Mouse (Mus musculus) intestine, embryonic 14.5 days (tissue): ENCODE data around the gene Mecr. TPM values are rescaled to one million over a fixed set of nuclear protein-coding genes. Genes with fewer than 3 reads are reported as not detected.

Experiments
- ATAC-seq: fragments of 200-750 bp; cut with Nextera tagmentation; replicated peaks from 2 replicates; pipeline ENCODE4 v1.8.0; 2017; ENCODE audit warnings: low read depth, moderate number of reproducible peaks, moderate TSS enrichment, moderate library complexity; ENCODE audit not compliant: low FRiP score, low TSS enrichment
- DNase-seq: peaks from one replicate; pipeline ENCODE4 v3.0.0-alpha.2; 2018; ENCODE audit warnings: low spot score
- H3K27ac ChIP-seq: fragments of 300-500 bp; sonication (generic); 2 replicates; pipeline ENCODE4 v1.5.1; 2014; ENCODE audit warnings: low read depth, mild to moderate bottlenecking, control low read depth
- H3K27me3 ChIP-seq: fragments of 300-500 bp; sonication (generic); replicated peaks from 2 replicates; pipeline ENCODE4 v1.6.1; 2014; ENCODE audit warnings: low read length, control low read depth; ENCODE audit not compliant: control insufficient read depth, insufficient read depth
- H3K36me3 ChIP-seq: fragments of 300-500 bp; sonication (generic); 2 replicates; pipeline ENCODE4 v1.6.1; 2014; ENCODE audit warnings: low read length, control low read depth; ENCODE audit not compliant: control insufficient read depth, insufficient read depth
- H3K4me1 ChIP-seq: fragments of 300-500 bp; sonication (generic); replicated peaks from 2 replicates; pipeline ENCODE4 v1.6.1; 2014; ENCODE audit warnings: low read length, control low read depth, mixed read lengths; ENCODE audit not compliant: control insufficient read depth, insufficient read depth
- H3K4me2 ChIP-seq: fragments of 300-500 bp; sonication (generic); 2 replicates; pipeline ENCODE4 v1.6.1; 2014; ENCODE audit warnings: low read length
- H3K4me3 ChIP-seq: fragments of 300-500 bp; sonication (generic); 2 replicates; pipeline ENCODE4 v1.5.1; 2014; ENCODE audit warnings: low read depth, low read length, control low read depth, mixed read lengths
- H3K9ac ChIP-seq: fragments of 300-500 bp; sonication (generic); 2 replicates; pipeline ENCODE4 v1.6.1; 2014; ENCODE audit warnings: mild to moderate bottlenecking, low read length
- H3K9me3 ChIP-seq: fragments of 300-500 bp; sonication (generic); 2 replicates; pipeline ENCODE4 v1.6.1; 2016; ENCODE audit warnings: low read length, control low read depth; ENCODE audit not compliant: control insufficient read depth
- WGBS: fragments of 180-500 bp; shearing (Covaris S2); extraction: QIAGEN DNeasy Blood & Tissue Kit; methylation state at CpG from one replicate; pipeline ENCODE4 v1.1.7; 2014; 5-methylcytosine and 5-hydroxymethylcytosine counted together
- polyA plus RNA-seq: library from polyadenylated mRNA; unstranded; fragments of >200 nt; fragmentation: Nextera tagmentation; extraction: Ambion mirVana; gene quantifications from 2 replicates; pipeline ENCODE4 v1.2.1, GENCODE M21; 2014

The Mecr gene
- polyA plus RNA-seq, 1 experiment from 2014 or later = 59.3 TPM

DNA sequence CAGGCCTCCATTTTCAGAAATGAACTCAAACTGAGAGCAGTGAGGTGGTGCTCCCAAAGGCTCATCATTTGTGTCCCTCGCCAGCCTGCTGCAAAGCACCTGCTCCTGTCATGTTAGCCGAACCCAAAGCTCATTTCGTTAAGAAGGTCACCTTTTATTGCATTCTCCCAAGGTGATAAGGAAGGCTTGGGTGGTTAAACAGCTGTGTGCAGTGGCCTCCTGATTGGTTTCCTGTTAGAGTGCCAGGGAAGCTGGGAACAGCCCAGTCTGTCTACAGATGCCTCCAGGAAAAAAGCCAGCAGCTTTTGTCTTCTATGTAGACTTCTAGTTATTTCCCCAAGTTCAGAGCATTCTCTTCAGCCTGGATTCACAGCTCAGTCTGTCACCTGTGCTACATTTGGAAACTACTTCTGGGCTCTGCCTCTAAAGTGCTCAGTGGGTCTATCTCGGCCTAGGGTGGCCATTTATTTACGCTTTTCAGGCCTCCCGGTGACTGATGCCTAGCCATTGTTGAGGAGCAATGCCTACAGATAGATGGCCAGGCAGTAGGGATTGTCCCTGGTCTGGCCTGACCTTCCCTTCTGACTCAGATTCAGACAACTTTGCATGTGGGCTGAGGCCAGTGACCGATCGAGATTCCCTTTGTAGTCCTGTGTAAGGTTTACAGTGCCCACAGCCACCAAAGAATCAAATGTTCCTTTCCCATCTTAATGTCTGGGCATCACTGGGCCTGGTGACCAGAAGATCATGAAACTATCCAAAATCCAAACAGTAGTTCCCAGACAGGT lies 2.9 kb downstream of the Mecr start:
- Histone ChIP-seq H3K36me3 (0 out of 2 replicates have a peak, but pooled peaks cover 7% of the 10 kb centered on the region), H3K4me3 (no peak overlapping the region), H3K9me3 (no peaks in the 10 kb centered on the region), H3K9ac (no peak overlapping the region), H3K4me2 (no peak overlapping the region), H3K27ac (no peak overlapping the region), H3K4me1 (peaks cover 10% of the 10 kb centered on the region), H3K27me3 (0 out of 2 replicates have a peak, but pooled peaks cover 3% of the 10 kb centered on the region)
- WGBS = 69% methylated on average over 8 of the region's 8 CpGs
- DNase-seq = no peak
- ATAC-seq = no peak

DNA sequence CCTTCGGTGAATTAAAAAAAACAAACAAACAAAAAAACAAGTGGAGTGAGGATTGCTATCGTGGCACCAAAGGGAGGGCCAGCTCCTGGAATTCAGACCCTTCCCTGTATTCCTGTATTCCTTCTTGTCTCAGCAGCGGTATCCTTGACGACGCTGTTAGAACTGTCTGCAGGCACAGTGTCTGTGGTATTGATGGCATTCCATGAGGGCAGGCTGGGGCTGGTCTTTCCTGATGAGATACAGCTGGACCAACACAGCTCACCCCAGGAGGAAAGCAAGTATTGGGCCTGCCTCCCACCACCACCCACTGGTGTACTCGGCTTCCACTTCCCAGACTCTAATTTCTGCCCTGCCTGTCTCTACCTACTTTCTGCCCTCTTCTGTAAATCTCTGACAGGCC lies 4.8 kb downstream of the Mecr start:
- H3K27ac ChIP-seq = no peak overlapping the region
- no peaks in the 10 kb centered on the region for H3K9me3 ChIP-seq
- ATAC-seq (no peak), DNase-seq (no peak)
- H3K4me2 ChIP-seq = no peak overlapping the region
- no peak overlapping the region for H3K9ac ChIP-seq
- WGBS = 63% methylated on average over 6 of the region's 6 CpGs
- no peak overlapping the region for H3K4me3 ChIP-seq
- 0 out of 2 replicates have a peak, but pooled peaks cover 7% of the 10 kb centered on the region for H3K36me3 ChIP-seq
- H3K27me3 ChIP-seq = no peaks in the 10 kb centered on the region
- H3K4me1 ChIP-seq = peaks cover 10% of the 10 kb centered on the region

DNA sequence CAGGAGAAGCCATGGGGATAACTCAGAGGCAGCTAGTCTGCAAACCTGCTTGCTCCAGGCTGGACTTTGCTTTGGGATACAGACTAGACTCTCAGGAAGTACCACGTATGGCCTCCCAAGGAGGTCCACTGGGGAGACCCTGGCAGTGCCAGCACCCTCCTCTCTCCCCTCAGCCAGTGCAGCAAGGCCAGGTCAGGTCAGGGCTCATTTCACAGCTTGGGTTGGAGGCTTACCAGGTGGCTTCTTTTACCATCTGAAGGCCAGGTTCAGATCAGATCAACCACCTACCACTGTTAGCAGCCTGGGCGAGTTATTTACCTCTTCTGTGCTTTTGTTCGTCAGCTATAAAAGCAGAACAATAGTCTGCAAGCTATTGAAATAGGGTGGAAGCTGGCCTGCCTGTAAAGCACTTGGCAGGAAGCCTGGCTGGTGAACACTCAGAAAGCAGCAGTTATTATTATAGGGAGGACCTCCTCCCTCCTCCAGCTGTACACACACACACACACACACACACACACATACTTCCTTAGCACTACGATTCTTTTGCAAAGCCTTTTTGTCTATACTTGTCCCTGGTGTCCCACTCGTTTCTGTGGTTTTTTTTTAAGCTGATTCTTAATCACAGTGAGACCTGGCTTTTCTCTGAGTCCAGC lies 6.8 kb downstream of the Mecr start:
- H3K4me1 ChIP-seq = no peaks in the 10 kb centered on the region
- 0 out of 2 replicates have a peak, but pooled peaks cover 7% of the 10 kb centered on the region for H3K36me3 ChIP-seq
- 50% methylated on average over 5 of the region's 5 CpGs for WGBS
- no peak for ATAC-seq
- DNase-seq = no peak
- H3K4me2 ChIP-seq = no peak overlapping the region
- no peaks in the 10 kb centered on the region for H3K27me3 ChIP-seq
- no peak overlapping the region for H3K9ac ChIP-seq
- no peaks in the 10 kb centered on the region for H3K9me3 ChIP-seq
- H3K4me3 ChIP-seq = no peak overlapping the region
- H3K27ac ChIP-seq = peak overlapping the region; percentile 36; the same call in 1 of the 2 replicates

DNA sequence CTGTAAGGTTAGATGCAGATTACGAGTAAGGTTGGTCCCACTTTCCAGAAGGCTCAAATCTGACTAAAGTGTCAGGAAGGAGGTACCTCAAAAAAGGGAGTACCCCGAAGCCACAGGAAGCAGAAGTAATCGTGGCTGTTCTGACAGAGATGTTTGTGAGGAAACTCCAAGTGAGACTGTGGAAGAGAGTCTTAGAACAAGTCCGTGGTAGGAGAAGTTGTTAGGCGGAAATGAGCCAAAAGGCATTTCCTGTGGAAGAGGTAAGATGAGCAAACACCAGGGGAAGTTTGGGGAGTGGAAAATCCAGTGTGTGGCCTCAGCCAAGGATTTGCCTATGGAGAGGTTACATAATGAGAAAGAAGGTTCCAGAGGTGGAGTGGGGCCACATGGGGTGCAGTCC lies 11.7 kb downstream of the Mecr start:
- DNase-seq (no peak), ATAC-seq (no peak)
- Histone ChIP-seq H3K9ac (no peak overlapping the region), H3K27me3 (no peaks in the 10 kb centered on the region), H3K9me3 (no peaks in the 10 kb centered on the region), H3K4me1 (no peaks in the 10 kb centered on the region), H3K4me3 (no peak overlapping the region), H3K4me2 (no peak overlapping the region), H3K27ac (no peak overlapping the region), H3K36me3 (peaks cover 8% of the 10 kb centered on the region)
- WGBS = 79% methylated on average over 5 of the region's 5 CpGs

DNA sequence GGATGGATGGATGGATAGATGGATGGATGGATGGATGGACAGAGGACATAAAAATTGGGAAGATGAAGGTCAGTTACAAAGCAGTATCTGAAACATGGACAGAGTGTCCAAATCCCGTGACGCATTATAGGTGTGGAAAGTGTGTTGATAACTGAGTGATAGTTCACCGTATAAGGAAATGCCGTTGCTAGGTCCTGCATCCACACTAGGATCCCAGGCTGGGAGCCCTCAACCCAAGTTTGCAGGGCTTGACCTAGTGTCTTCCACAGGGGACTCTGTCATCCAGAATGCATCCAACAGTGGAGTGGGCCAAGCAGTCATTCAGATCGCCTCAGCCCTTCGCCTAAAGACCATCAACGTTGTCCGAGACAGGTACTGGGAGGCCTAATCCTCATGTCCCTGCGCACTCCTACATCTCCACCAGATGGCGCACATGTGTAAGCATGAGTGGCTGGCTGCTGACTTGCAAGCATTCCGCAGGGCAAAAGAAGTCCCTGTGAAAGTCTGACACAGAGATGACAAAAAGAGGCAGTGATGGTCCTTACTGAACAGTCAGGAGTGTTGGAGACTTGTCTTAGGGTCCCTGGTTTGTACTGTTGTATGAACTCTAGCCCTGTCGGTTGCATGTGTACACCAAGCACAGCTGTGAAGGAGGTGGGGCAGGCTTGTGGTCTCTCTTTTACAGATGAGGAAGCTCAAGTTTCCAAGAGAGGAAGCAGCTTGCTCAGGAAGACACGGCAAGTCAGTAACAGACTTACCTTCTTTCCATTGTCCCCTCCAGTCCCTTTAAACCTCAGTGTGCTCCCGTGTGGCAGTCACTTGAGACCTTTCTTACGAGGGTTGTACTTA lies 17.4 kb downstream of the Mecr start:
- Histone ChIP-seq H3K36me3 (peaks cover 48% of the 10 kb centered on the region), H3K27ac (no peak overlapping the region), H3K4me1 (no peaks in the 10 kb centered on the region), H3K4me3 (no peak overlapping the region), H3K9me3 (no peaks in the 10 kb centered on the region), H3K4me2 (no peak overlapping the region), H3K9ac (no peak overlapping the region), H3K27me3 (no peaks in the 10 kb centered on the region)
- 49% methylated on average over 15 of the region's 15 CpGs for WGBS
- ATAC-seq = peak; percentile 56; the same call in 1 of the 2 replicates
- DNase-seq = peak; percentile 90

DNA sequence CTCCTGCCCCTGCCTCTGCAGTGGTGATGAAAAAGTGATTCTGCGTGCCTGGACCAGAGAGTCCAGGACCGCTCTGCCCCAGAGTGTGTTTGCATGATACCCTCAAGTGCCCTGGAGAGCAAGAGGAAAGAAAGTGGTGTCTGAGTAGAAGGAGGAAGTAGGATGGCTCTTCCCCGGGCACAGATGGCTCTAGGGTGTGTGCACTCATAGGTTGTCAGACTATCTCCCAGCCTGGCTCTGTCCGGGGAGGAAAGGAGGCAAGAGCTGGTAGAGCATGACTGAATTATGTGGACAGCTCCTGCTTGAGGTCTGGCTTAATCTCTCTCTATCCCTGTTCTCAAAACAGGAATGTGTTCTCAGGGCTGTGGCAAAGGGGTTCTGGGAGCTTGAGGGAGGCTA lies 18.1 kb downstream of the Mecr start:
- no peak overlapping the region for H3K27ac ChIP-seq
- H3K4me1 ChIP-seq = no peaks in the 10 kb centered on the region
- H3K4me2 ChIP-seq = no peak overlapping the region
- H3K9ac ChIP-seq = no peak overlapping the region
- WGBS = 91% methylated on average over 4 of the region's 4 CpGs
- no peak for DNase-seq
- no peaks in the 10 kb centered on the region for H3K27me3 ChIP-seq
- H3K9me3 ChIP-seq = no peaks in the 10 kb centered on the region
- H3K36me3 ChIP-seq = peaks cover 49% of the 10 kb centered on the region
- no peak for ATAC-seq
- H3K4me3 ChIP-seq = no peak overlapping the region

DNA sequence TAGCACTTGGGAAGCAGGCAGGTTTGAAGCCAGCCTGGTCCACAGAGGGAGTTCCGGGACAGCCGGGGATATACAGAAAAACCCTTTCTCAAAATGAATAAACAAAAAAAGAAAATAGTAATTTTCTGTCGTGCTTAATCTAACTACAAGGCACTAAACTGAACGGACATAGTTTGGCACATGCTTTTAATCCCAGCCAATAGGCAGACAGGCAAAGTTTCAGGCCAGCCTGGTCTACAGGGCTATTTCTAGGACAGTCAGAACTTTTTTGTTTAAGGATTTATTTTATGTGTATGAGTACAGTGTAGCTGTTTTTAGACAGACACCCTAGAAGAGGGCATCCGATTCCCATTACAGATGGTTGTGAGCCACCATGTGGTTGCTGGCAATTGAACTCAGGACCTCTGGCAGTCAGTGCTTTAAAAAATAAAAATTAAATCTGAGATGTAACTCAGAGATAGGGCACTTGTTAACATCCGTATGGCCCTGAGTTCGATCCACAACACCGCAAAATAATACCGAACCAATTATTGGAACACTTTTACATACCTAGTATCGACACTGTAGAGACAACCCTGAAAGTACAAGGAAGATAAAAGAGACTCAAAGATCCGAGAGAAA lies 29.5 kb downstream of the Mecr start:
- Histone ChIP-seq H3K4me1 (peaks cover 27% of the 10 kb centered on the region), H3K36me3 (peaks cover 2% of the 10 kb centered on the region; the same call in 1 of the 2 replicates), H3K9ac (peak overlapping the region; percentile 100), H3K4me3 (peak overlapping the region; percentile 96), H3K27me3 (no peaks in the 10 kb centered on the region), H3K27ac (peak overlapping the region; percentile 100), H3K4me2 (peak overlapping the region; percentile 64), H3K9me3 (no peaks in the 10 kb centered on the region)
- DNase-seq (no peak), ATAC-seq (peak; percentile 30; the same call in 1 of the 2 replicates)
- WGBS = 9% methylated on average over 11 of the region's 11 CpGs
